Mouse (Mus musculus) NIH3T3 (cell line): ENCODE measurements around the gene Cers2.
"Not testable (repeated sequence)": the region's sequence is repeated elsewhere in the genome, so short reads cannot be mapped to it uniquely, and the experiment has no call there.

ENCODE experiments used
- DNase-seq: peaks from one replicate; pipeline ENCODE4 v3.0.0-alpha.2; 2012; ENCODE audit warnings: low read depth

The Cers2 gene

GRCm38 (mm10) chr3:95318548-95318947 is 4.0 kb downstream of the Cers2 start:
- DNase-seq = peak; percentile 48

- DNase-seq = no peak
These were observed 4.5 kb downstream of the Cers2 start for GRCm38 (mm10) chr3:95319110-95319509.

GRCm38 (mm10) chr3:95319701-95320625 is 5.4 kb downstream of the Cers2 start:
- DNase-seq = no peak

- no peak for DNase-seq
These were observed 8.8 kb downstream of the Cers2 start for GRCm38 (mm10) chr3:95323429-95323828.

GRCm38 (mm10) chr3:95324454-95325144 is 10.0 kb downstream of the Cers2 start:
- DNase-seq = peak; percentile 33

GRCm38 (mm10) chr3:95328803-95329404 is 14.3 kb downstream of the Cers2 start:
- no peak for DNase-seq

- DNase-seq = no peak
These were observed 16.9 kb downstream of the Cers2 start for GRCm38 (mm10) chr3:95331528-95331927.

- no peak for DNase-seq
These were observed 22.8 kb downstream of the Cers2 start for GRCm38 (mm10) chr3:95337345-95337744.

- DNase-seq = no peak
These were observed 23.7 kb downstream of the Cers2 start for GRCm38 (mm10) chr3:95338251-95338650.

GRCm38 (mm10) chr3:95343356-95344000 is 28.9 kb downstream of the Cers2 start:
- DNase-seq = not testable (repeated sequence)

- no peak for DNase-seq
These were observed 31.9 kb downstream of the Cers2 start for GRCm38 (mm10) chr3:95346454-95346853.

- DNase-seq = not testable (repeated sequence)
These were observed 33.8 kb downstream of the Cers2 start for GRCm38 (mm10) chr3:95348343-95348742.

- DNase-seq = peak; percentile 57
These were observed 34.9 kb downstream of the Cers2 start for GRCm38 (mm10) chr3:95349491-95349890.

- not testable (repeated sequence) for DNase-seq
These were observed 41.4 kb downstream of the Cers2 start for GRCm38 (mm10) chr3:95355911-95356544.

- DNase-seq = peak; percentile 97
These were observed 42.3 kb downstream of the Cers2 start, which contains the start of gene Setdb1 for GRCm38 (mm10) chr3:95356701-95357449. Setdb1 (minus strand) TSS chr3:95357202.

GRCm38 (mm10) chr3:95357746-95358145 is 43.2 kb downstream of the Cers2 start:
- peak; percentile 15 for DNase-seq

- peak; percentile 74 for DNase-seq
These were observed 45.7 kb downstream of the Cers2 start for GRCm38 (mm10) chr3:95360276-95360675.

- DNase-seq = no peak
These were observed 55.5 kb downstream of the Cers2 start for GRCm38 (mm10) chr3:95370101-95370500.
